Mouse (Mus musculus) liver, postnatal 0 days (tissue): ENCODE measurements around the gene Slc37a4. TPM values are rescaled to one million over a fixed set of nuclear protein-coding genes. Genes with fewer than 3 reads are reported as not detected.
"Not testable (repeated sequence)": the region's sequence is repeated elsewhere in the genome, so short reads cannot be mapped to it uniquely, and the experiment has no call there.

ENCODE experiments used
- ATAC-seq: fragments of 200-750 bp; cut with Nextera tagmentation; 2 replicates; pipeline ENCODE4 v1.8.0; 2017; ENCODE audit warnings: mild to moderate bottlenecking, moderate library complexity
- DNase-seq: peaks from one replicate; pipeline ENCODE4 v3.0.0-alpha.2; 2016
- H3K27ac ChIP-seq: fragments of 300-500 bp; sonication (generic); 2 replicates; pipeline ENCODE4 v1.5.1; 2014; ENCODE audit warnings: antibody characterized with exemption, moderate library complexity, mild to moderate bottlenecking, low read depth
- H3K27me3 ChIP-seq: fragments of 300-500 bp; sonication (generic); 2 replicates; pipeline ENCODE4 v1.6.1; 2014; ENCODE audit warnings: low read length, control low read depth, mixed read lengths; ENCODE audit not compliant: insufficient read depth
- H3K36me3 ChIP-seq: fragments of 300-500 bp; sonication (generic); replicated peaks from 2 replicates; pipeline ENCODE4 v1.6.1; 2014; ENCODE audit warnings: mild to moderate bottlenecking, control low read depth, low read length, moderate library complexity, mixed read lengths; ENCODE audit not compliant: insufficient read depth
- H3K4me1 ChIP-seq: fragments of 300-500 bp; sonication (generic); 2 replicates; pipeline ENCODE4 v1.6.1; 2014; ENCODE audit warnings: antibody characterized with exemption, mild to moderate bottlenecking, control low read depth; ENCODE audit not compliant: insufficient read depth
- H3K4me2 ChIP-seq: fragments of 300-500 bp; sonication (generic); 2 replicates; pipeline ENCODE4 v1.6.1; 2014; ENCODE audit warnings: low read depth, mild to moderate bottlenecking, low read length, moderate library complexity, mixed read lengths
- H3K4me3 ChIP-seq: fragments of 300-500 bp; sonication (generic); 2 replicates; pipeline ENCODE4 v1.5.1; 2014; ENCODE audit warnings: low read depth, low read length
- H3K9ac ChIP-seq: fragments of 300-500 bp; sonication (generic); replicated peaks from 2 replicates; pipeline ENCODE4 v1.6.1; 2014; ENCODE audit warnings: mild to moderate bottlenecking, moderate library complexity
- H3K9me3 ChIP-seq: fragments of 300-500 bp; sonication (generic); 2 replicates; pipeline ENCODE4 v1.6.1; 2016; ENCODE audit warnings: mild to moderate bottlenecking, control low read depth, low read length, mixed read lengths
- CTCF ChIP-seq: sonication (generic); IDR thresholded peaks from 2 replicates; pipeline ENCODE4 v1.5.1; 2016; ENCODE audit warnings: antibody characterized with exemption, low read depth
- EP300 ChIP-seq: IDR thresholded peaks from 2 replicates; pipeline ENCODE4 v1.6.1; 2016; ENCODE audit warnings: antibody characterized with exemption, low read depth, mild to moderate bottlenecking
- WGBS: fragments of 180-500 bp; shearing (Covaris S2); extraction: QIAGEN DNeasy Blood & Tissue Kit; methylation state at CpG from one replicate; pipeline ENCODE4 v1.1.7; 2014; ENCODE audit not compliant: insufficient replicate concordance; 5-methylcytosine and 5-hydroxymethylcytosine counted together
- polyA plus RNA-seq: library from polyadenylated mRNA; unstranded; fragments of >200 nt; fragmentation: Nextera tagmentation; extraction: Ambion mirVana; gene quantifications from 2 replicates; pipeline ENCODE4 v1.2.1, GENCODE M21; 2015

Slc37a4 gene
- polyA plus RNA-seq, 1 experiment from 2014 or later: 188 TPM

GRCm38 (mm10) chr9:44376141-44376540 lies 20.5 kb upstream of the Slc37a4 start:
- Histone ChIP-seq H3K9me3 (no peaks in the 10 kb centered on the region), H3K27ac (no peak overlapping the region), H3K27me3 (no peaks in the 10 kb centered on the region), H3K4me1 (peaks cover 27% of the 10 kb centered on the region), H3K9ac (no peak overlapping the region), H3K4me3 (no peak overlapping the region), H3K4me2 (no peak overlapping the region), H3K36me3 (peaks cover 8% of the 10 kb centered on the region)
- TF ChIP-seq CTCF (no peak), EP300 (no peak)
- ATAC-seq (no peak), DNase-seq (no peak)
- WGBS: 89% methylated on average over 6 of the region's 6 CpGs

GRCm38 (mm10) chr9:44377335-44377734 lies 19.3 kb upstream of the Slc37a4 start:
- Histone ChIP-seq H3K4me1 (peaks cover 27% of the 10 kb centered on the region), H3K36me3 (peaks cover 14% of the 10 kb centered on the region)
- not testable (repeated sequence) for ATAC-seq, DNase-seq, H3K27me3 ChIP-seq, H3K27ac ChIP-seq, H3K4me3 ChIP-seq, H3K9me3 ChIP-seq, H3K4me2 ChIP-seq, H3K9ac ChIP-seq
- WGBS: 75% methylated on average over 2 of the region's 2 CpGs

- 50% methylated on average over 5 of the region's 5 CpGs for WGBS
- H3K4me3 ChIP-seq: peak overlapping the region; percentile 75
- ATAC-seq (no peak), DNase-seq (no peak)
- H3K4me2 ChIP-seq: peak overlapping the region; percentile 75
- no peaks in the 10 kb centered on the region for H3K27me3 ChIP-seq
- H3K9ac ChIP-seq: peak overlapping the region; percentile 64
- TF ChIP-seq EP300 (no peak), CTCF (no peak)
- H3K9me3 ChIP-seq: no peaks in the 10 kb centered on the region
- peaks cover 27% of the 10 kb centered on the region for H3K4me1 ChIP-seq
- H3K27ac ChIP-seq: peak overlapping the region; percentile 82
- H3K36me3 ChIP-seq: peaks cover 22% of the 10 kb centered on the region
Measured at GRCm38 (mm10) chr9:44378153-44378730, 18.4 kb upstream of the Slc37a4 start.

DNA sequence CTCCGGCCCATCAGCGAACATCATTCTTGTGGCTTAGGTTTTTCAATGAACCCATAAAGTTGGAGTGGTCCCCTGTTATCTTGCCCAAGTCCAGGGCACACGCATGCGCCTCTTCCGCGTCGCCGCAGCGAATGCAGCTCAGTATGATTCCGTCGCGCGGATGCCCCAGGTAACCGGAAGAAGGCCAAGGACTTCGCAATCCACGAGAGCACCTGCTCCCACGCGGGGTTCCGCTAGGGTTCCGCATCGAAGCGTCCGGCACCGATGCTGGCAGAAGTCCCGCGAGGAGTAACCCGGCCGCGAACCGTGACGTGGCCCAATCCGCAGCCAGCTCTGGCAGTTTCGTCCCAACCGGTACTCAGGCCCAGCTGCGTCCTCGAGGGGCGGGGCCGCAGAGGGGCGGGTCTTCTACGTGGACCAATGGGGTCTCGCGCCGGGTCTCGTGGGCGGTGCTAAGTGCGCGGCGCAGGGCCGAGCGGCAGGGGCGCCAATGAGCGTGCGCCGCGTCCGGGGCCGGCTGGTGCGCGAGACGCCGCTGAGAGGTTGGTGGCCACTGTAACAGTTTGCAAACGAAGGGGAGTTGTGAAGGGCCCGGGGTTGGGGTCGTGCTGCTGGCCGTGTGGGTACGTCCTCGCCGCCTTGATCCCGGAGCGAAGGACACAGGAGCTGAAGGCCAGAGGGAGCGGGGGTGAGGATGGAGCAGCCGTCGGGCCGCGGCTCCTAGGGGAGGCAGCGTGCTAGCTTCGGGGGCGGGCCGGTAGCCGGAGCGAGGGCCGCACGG lies 17.4 kb upstream of the Slc37a4 start, which contains the start of gene Hyou1:
Gene Hyou1, plus strand, starts transcription at position 437 of the 781 bp plus-strand sequence.
- peak within 1 kb of the TSS; percentile 96 for H3K4me2 ChIP-seq
- TF ChIP-seq EP300: no peak
- TF ChIP-seq CTCF: peak; percentile 51
- 2% methylated on average over 71 of the region's 83 CpGs for WGBS
- peak within 1 kb of the TSS; percentile 86 for H3K9ac ChIP-seq
- H3K4me1 ChIP-seq: peaks cover 23% of the 10 kb centered on the region
- peaks cover 27% of the 10 kb centered on the region for H3K36me3 ChIP-seq
- ATAC-seq (peak; percentile 98), DNase-seq (peak; percentile 100)
- H3K27ac ChIP-seq: peak within 1 kb of the TSS; percentile 88
- no peaks in the 10 kb centered on the region for H3K9me3 ChIP-seq
- H3K27me3 ChIP-seq: no peaks in the 10 kb centered on the region
- H3K4me3 ChIP-seq: peak within 1 kb of the TSS; percentile 75

DNA sequence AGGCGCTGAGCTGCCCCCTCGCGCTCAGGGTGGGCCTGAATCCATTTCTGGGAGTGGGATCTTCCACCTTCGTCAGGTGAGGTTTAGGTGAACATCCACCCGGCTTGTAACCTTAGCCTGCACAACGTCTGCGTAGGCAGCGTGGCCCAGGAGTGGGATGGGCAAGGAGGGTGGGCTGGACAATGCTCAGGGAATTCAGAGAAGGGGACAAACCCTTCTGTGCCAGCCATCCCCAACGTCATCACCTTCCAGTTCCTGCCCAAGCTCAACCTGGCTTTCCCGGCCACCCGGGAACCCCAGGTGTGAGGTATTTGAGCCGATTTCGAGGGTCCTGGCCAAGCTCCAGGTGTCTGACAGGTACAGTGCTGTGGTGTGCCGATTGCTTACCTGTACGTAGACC lies 16.8 kb upstream of the Slc37a4 start:
- Histone ChIP-seq H3K27me3 (no peaks in the 10 kb centered on the region), H3K27ac (peak overlapping the region; percentile 88), H3K9ac (peak overlapping the region; percentile 86), H3K4me1 (peaks cover 23% of the 10 kb centered on the region), H3K4me3 (peak overlapping the region; percentile 75), H3K4me2 (peak overlapping the region; percentile 96), H3K36me3 (peaks cover 33% of the 10 kb centered on the region), H3K9me3 (no peaks in the 10 kb centered on the region)
- ATAC-seq (peak; percentile 2; the same call in 1 of the 2 replicates), DNase-seq (no peak)
- 6% methylated on average over 15 of the region's 15 CpGs for WGBS
- TF ChIP-seq CTCF (no peak), EP300 (no peak)

GRCm38 (mm10) chr9:44384596-44384995 lies 12.1 kb upstream of the Slc37a4 start:
- Histone ChIP-seq H3K27ac (no peak overlapping the region), H3K36me3 (peaks cover 76% of the 10 kb centered on the region), H3K9ac (no peak overlapping the region), H3K4me2 (no peak overlapping the region), H3K27me3 (no peaks in the 10 kb centered on the region), H3K4me3 (no peak overlapping the region), H3K9me3 (no peaks in the 10 kb centered on the region), H3K4me1 (peaks cover 12% of the 10 kb centered on the region)
- TF ChIP-seq EP300: no peak
- TF ChIP-seq CTCF: no peak
- ATAC-seq: no peak
- 86% methylated on average over 13 of the region's 13 CpGs for WGBS
- DNase-seq: no peak
